Mouse (Mus musculus) liver, postnatal 0 days (tissue): ENCODE measurements around the gene Cenpc1. TPM values are rescaled to one million over a fixed set of nuclear protein-coding genes. Genes with fewer than 3 reads are reported as not detected.
A peak's percentile ranks its signal among the peaks of the same experiment; 100 is the strongest.

Experiments used
- ATAC-seq: fragments of 200-750 bp; cut with Nextera tagmentation; 2 replicates; pipeline ENCODE4 v1.8.0; 2017; ENCODE audit warnings: mild to moderate bottlenecking, moderate library complexity
- DNase-seq: peaks from one replicate; pipeline ENCODE4 v3.0.0-alpha.2; 2016
- H3K27ac ChIP-seq: fragments of 300-500 bp; sonication (generic); 2 replicates; pipeline ENCODE4 v1.5.1; 2014; ENCODE audit warnings: antibody characterized with exemption, moderate library complexity, mild to moderate bottlenecking, low read depth
- H3K27me3 ChIP-seq: fragments of 300-500 bp; sonication (generic); 2 replicates; pipeline ENCODE4 v1.6.1; 2014; ENCODE audit warnings: low read length, control low read depth, mixed read lengths; ENCODE audit not compliant: insufficient read depth
- H3K36me3 ChIP-seq: fragments of 300-500 bp; sonication (generic); replicated peaks from 2 replicates; pipeline ENCODE4 v1.6.1; 2014; ENCODE audit warnings: mild to moderate bottlenecking, control low read depth, low read length, moderate library complexity, mixed read lengths; ENCODE audit not compliant: insufficient read depth
- H3K4me1 ChIP-seq: fragments of 300-500 bp; sonication (generic); 2 replicates; pipeline ENCODE4 v1.6.1; 2014; ENCODE audit warnings: antibody characterized with exemption, mild to moderate bottlenecking, control low read depth; ENCODE audit not compliant: insufficient read depth
- H3K4me2 ChIP-seq: fragments of 300-500 bp; sonication (generic); 2 replicates; pipeline ENCODE4 v1.6.1; 2014; ENCODE audit warnings: low read depth, mild to moderate bottlenecking, low read length, moderate library complexity, mixed read lengths
- H3K4me3 ChIP-seq: fragments of 300-500 bp; sonication (generic); 2 replicates; pipeline ENCODE4 v1.5.1; 2014; ENCODE audit warnings: low read depth, low read length
- H3K9ac ChIP-seq: fragments of 300-500 bp; sonication (generic); replicated peaks from 2 replicates; pipeline ENCODE4 v1.6.1; 2014; ENCODE audit warnings: mild to moderate bottlenecking, moderate library complexity
- H3K9me3 ChIP-seq: fragments of 300-500 bp; sonication (generic); 2 replicates; pipeline ENCODE4 v1.6.1; 2016; ENCODE audit warnings: mild to moderate bottlenecking, control low read depth, low read length, mixed read lengths
- CTCF ChIP-seq: sonication (generic); IDR thresholded peaks from 2 replicates; pipeline ENCODE4 v1.5.1; 2016; ENCODE audit warnings: antibody characterized with exemption, low read depth
- EP300 ChIP-seq: IDR thresholded peaks from 2 replicates; pipeline ENCODE4 v1.6.1; 2016; ENCODE audit warnings: antibody characterized with exemption, low read depth, mild to moderate bottlenecking
- WGBS: fragments of 180-500 bp; shearing (Covaris S2); extraction: QIAGEN DNeasy Blood & Tissue Kit; methylation state at CpG from one replicate; pipeline ENCODE4 v1.1.7; 2014; ENCODE audit not compliant: insufficient replicate concordance; 5-methylcytosine and 5-hydroxymethylcytosine counted together
- polyA plus RNA-seq: library from polyadenylated mRNA; unstranded; fragments of >200 nt; fragmentation: Nextera tagmentation; extraction: Ambion mirVana; gene quantifications from 2 replicates; pipeline ENCODE4 v1.2.1, GENCODE M21; 2015

Gene Cenpc1
- polyA plus RNA-seq, 1 experiment from 2014 or later = 8.8 TPM

GRCm38 (mm10) chr5:86100621-86101020 lies 35.2 kb upstream of the Cenpc1 start:
- H3K9ac ChIP-seq = no peak overlapping the region
- no peaks in the 10 kb centered on the region for H3K36me3 ChIP-seq
- no peak overlapping the region for H3K4me2 ChIP-seq
- no peaks in the 10 kb centered on the region for H3K9me3 ChIP-seq
- no peak overlapping the region for H3K4me3 ChIP-seq
- H3K4me1 ChIP-seq = no peaks in the 10 kb centered on the region
- no peaks in the 10 kb centered on the region for H3K27me3 ChIP-seq
- 58% methylated on average over 3 of the region's 3 CpGs for WGBS
- no peak for ATAC-seq
- no peak for TF ChIP-seq CTCF
- TF ChIP-seq EP300 = no peak
- no peak overlapping the region for H3K27ac ChIP-seq
- DNase-seq = no peak

GRCm38 (mm10) chr5:86098988-86099387 lies 33.6 kb upstream of the Cenpc1 start:
- Histone ChIP-seq H3K9ac (no peak overlapping the region), H3K4me3 (no peak overlapping the region), H3K27ac (no peak overlapping the region), H3K4me1 (no peaks in the 10 kb centered on the region), H3K9me3 (no peaks in the 10 kb centered on the region), H3K27me3 (no peaks in the 10 kb centered on the region), H3K4me2 (no peak overlapping the region), H3K36me3 (no peaks in the 10 kb centered on the region)
- WGBS = 45% methylated on average over 3 of the region's 3 CpGs
- TF ChIP-seq EP300 (no peak), CTCF (no peak)
- DNase-seq = no peak
- ATAC-seq = no peak

GRCm38 (mm10) chr5:86094754-86095153 lies 29.4 kb upstream of the Cenpc1 start:
- H3K4me3 ChIP-seq = no peak overlapping the region
- no peak overlapping the region for H3K27ac ChIP-seq
- H3K4me2 ChIP-seq = no peak overlapping the region
- H3K4me1 ChIP-seq = no peaks in the 10 kb centered on the region
- H3K9ac ChIP-seq = no peak overlapping the region
- no peak for ATAC-seq
- H3K27me3 ChIP-seq = no peaks in the 10 kb centered on the region
- H3K36me3 ChIP-seq = no peaks in the 10 kb centered on the region
- no peaks in the 10 kb centered on the region for H3K9me3 ChIP-seq
- TF ChIP-seq EP300 = no peak
- no peak for TF ChIP-seq CTCF
- WGBS = 62% methylated on average over 9 of the region's 9 CpGs
- no peak for DNase-seq

- TF ChIP-seq EP300 (no peak), CTCF (no peak)
- Histone ChIP-seq H3K27me3 (no peaks in the 10 kb centered on the region), H3K4me1 (no peaks in the 10 kb centered on the region), H3K9ac (no peak overlapping the region), H3K9me3 (no peaks in the 10 kb centered on the region), H3K36me3 (no peaks in the 10 kb centered on the region), H3K4me2 (no peak overlapping the region), H3K27ac (no peak overlapping the region), H3K4me3 (no peak overlapping the region)
- 46% methylated on average over 6 of the region's 6 CpGs for WGBS
- DNase-seq (no peak), ATAC-seq (no peak)
Measured at GRCm38 (mm10) chr5:86086751-86087150, 21.4 kb upstream of the Cenpc1 start.

- no peaks in the 10 kb centered on the region for H3K36me3 ChIP-seq
- H3K9me3 ChIP-seq = no peaks in the 10 kb centered on the region
- no peak overlapping the region for H3K4me2 ChIP-seq
- H3K4me1 ChIP-seq = no peaks in the 10 kb centered on the region
- H3K27ac ChIP-seq = peak overlapping the region; percentile 4; the same call in 1 of the 2 replicates
- 52% methylated on average over 7 of the region's 7 CpGs for WGBS
- no peaks in the 10 kb centered on the region for H3K27me3 ChIP-seq
- DNase-seq (no peak), ATAC-seq (no peak)
- no peak for TF ChIP-seq EP300
- TF ChIP-seq CTCF = no peak
- H3K4me3 ChIP-seq = no peak overlapping the region
- no peak overlapping the region for H3K9ac ChIP-seq
Measured at GRCm38 (mm10) chr5:86084979-86085378, 19.6 kb upstream of the Cenpc1 start.

GRCm38 (mm10) chr5:86083987-86084386 lies 18.6 kb upstream of the Cenpc1 start:
- H3K4me1 ChIP-seq = no peaks in the 10 kb centered on the region
- no peaks in the 10 kb centered on the region for H3K27me3 ChIP-seq
- no peak overlapping the region for H3K9ac ChIP-seq
- H3K9me3 ChIP-seq = no peaks in the 10 kb centered on the region
- DNase-seq (no peak), ATAC-seq (peak; percentile 87)
- no peak overlapping the region for H3K4me2 ChIP-seq
- TF ChIP-seq EP300 (no peak), CTCF (no peak)
- H3K4me3 ChIP-seq = no peak overlapping the region
- no peaks in the 10 kb centered on the region for H3K36me3 ChIP-seq
- WGBS = 74% methylated on average over 6 of the region's 6 CpGs
- no peak overlapping the region for H3K27ac ChIP-seq

GRCm38 (mm10) chr5:86078720-86079334 lies 13.4 kb upstream of the Cenpc1 start:
- Histone ChIP-seq H3K27me3 (no peaks in the 10 kb centered on the region), H3K36me3 (no peaks in the 10 kb centered on the region), H3K27ac (no peak overlapping the region), H3K4me2 (no peak overlapping the region), H3K4me1 (no peaks in the 10 kb centered on the region), H3K9me3 (no peaks in the 10 kb centered on the region), H3K9ac (no peak overlapping the region), H3K4me3 (no peak overlapping the region)
- ATAC-seq (peak; percentile 63), DNase-seq (no peak)
- 54% methylated on average over 3 of the region's 3 CpGs for WGBS
- TF ChIP-seq CTCF (no peak), EP300 (no peak)
